Mouse (Mus musculus): ENCODE measurements around the gene Egfl7. TPM values are rescaled to one million over a fixed set of nuclear protein-coding genes. Genes with fewer than 3 reads are reported as not detected.

Egfl7 gene
- polyA plus RNA-seq, 1 experiment = 105 TPM

DNA sequence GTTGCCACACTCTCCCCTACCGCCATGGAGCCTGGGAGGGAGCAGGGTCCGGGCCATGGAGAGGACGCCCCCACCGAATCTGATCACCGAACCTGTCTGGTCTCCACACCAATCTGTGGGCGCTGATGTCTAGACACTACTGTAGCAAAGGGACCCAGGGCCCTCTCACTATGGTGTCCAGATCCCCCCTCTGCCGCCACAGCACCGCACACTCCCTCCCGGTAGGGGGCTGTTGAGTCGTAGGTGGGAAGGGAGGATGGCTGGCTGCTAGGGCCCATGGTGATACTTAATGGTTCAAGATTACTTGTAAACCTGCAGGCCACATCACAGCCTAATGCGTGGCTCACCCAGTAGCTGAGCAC is 7.2 kb downstream of the Egfl7 start:
- TF ChIP-seq CTCF (IDR thresholded peaks at IDR 0.05; ENCODE audit: borderline replicate concordance, control insufficient read depth, extremely low read depth, insufficient read depth, low read length, poor library complexity) (no peak), POLR2A (IDR thresholded peaks at IDR 0.05; ENCODE audit: control insufficient read depth, extremely low read depth, insufficient read depth, low read length, poor library complexity) (0 out of 2 replicates have a peak, but pooled peaks have one; percentile 23)
- no peak overlapping the region for H3K27ac ChIP-seq (ENCODE audit: control insufficient read depth, insufficient read depth, low read length)
- peak overlapping the region; percentile 49 for H3K4me3 ChIP-seq (ENCODE audit: control insufficient read depth, insufficient read depth, low read length)
- WGBS = 6% methylated on average over 11 of the region's 11 CpGs
- DNase-seq = peak; percentile 33
- no peaks in the 10 kb centered on the region for H3K27me3 ChIP-seq (ENCODE audit: control insufficient read depth, insufficient read depth, low read length)
- H3K4me1 ChIP-seq (replicated peaks; ENCODE audit: control insufficient read depth, insufficient read depth, low read length) = peaks cover 9% of the 10 kb centered on the region
- H3K36me3 ChIP-seq (ENCODE audit: control insufficient read depth, insufficient read depth, low read length) = no peaks in the 10 kb centered on the region

DNA sequence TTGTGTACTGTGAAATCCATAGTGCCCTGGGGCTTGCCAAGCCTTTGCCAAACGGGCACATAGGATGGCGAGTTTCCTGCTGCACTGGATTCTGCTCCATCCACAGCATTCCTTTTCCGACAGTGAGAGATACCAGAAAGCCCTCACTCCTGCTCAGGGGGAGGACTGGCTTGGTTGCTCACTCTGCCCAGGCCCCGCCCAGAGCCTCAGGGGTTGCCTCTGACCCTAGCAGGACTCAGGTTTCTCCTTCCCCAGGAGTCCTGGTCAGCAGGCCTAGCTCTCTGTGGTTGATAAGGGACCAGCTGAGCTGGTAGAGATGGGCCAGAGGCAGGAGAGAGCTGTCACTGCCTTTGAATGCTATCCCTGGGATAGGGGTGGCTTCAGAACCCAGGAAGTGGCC is 8.8 kb downstream of the Egfl7 start:
- Histone ChIP-seq H3K27ac (ENCODE audit: control insufficient read depth, insufficient read depth, low read length) (no peak overlapping the region), H3K36me3 (ENCODE audit: control insufficient read depth, insufficient read depth, low read length) (no peaks in the 10 kb centered on the region), H3K4me1 (replicated peaks; ENCODE audit: control insufficient read depth, insufficient read depth, low read length) (peaks cover 9% of the 10 kb centered on the region), H3K27me3 (ENCODE audit: control insufficient read depth, insufficient read depth, low read length) (no peaks in the 10 kb centered on the region), H3K4me3 (ENCODE audit: control insufficient read depth, insufficient read depth, low read length) (no peak overlapping the region)
- no peak for DNase-seq
- no peak for TF ChIP-seq POLR2A (IDR thresholded peaks at IDR 0.05; ENCODE audit: control insufficient read depth, extremely low read depth, insufficient read depth, low read length, poor library complexity)
- TF ChIP-seq CTCF (IDR thresholded peaks at IDR 0.05; ENCODE audit: borderline replicate concordance, control insufficient read depth, extremely low read depth, insufficient read depth, low read length, poor library complexity) = no peak
- WGBS = 95% methylated on average over 4 of the region's 4 CpGs

DNA sequence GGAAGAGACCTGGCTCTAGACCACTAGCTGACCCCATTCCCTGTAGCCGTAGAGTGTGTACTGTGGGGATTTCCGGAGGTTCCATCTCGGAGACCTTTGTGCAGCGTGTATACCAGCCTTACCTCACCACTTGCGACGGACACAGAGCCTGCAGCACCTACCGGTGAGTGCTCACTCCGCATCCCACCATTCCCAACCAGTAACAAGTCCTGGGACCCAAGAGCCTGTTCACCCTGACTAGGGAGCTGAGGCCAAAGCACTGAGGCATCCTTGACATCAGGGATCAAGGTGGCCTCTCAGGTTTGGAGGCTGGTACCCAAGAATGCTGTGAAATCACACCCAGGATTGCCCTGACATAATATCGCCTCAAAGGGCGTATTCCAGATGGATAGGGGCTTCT is 9.5 kb downstream of the Egfl7 start:
- WGBS = 95% methylated on average over 10 of the region's 10 CpGs
- Histone ChIP-seq H3K4me1 (replicated peaks; ENCODE audit: control insufficient read depth, insufficient read depth, low read length) (peaks cover 9% of the 10 kb centered on the region), H3K27ac (ENCODE audit: control insufficient read depth, insufficient read depth, low read length) (no peak overlapping the region), H3K4me3 (ENCODE audit: control insufficient read depth, insufficient read depth, low read length) (no peak overlapping the region), H3K36me3 (ENCODE audit: control insufficient read depth, insufficient read depth, low read length) (no peaks in the 10 kb centered on the region), H3K27me3 (ENCODE audit: control insufficient read depth, insufficient read depth, low read length) (no peaks in the 10 kb centered on the region)
- TF ChIP-seq CTCF (IDR thresholded peaks at IDR 0.05; ENCODE audit: borderline replicate concordance, control insufficient read depth, extremely low read depth, insufficient read depth, low read length, poor library complexity) (no peak), POLR2A (IDR thresholded peaks at IDR 0.05; ENCODE audit: control insufficient read depth, extremely low read depth, insufficient read depth, low read length, poor library complexity) (no peak)
- DNase-seq = no peak

DNA sequence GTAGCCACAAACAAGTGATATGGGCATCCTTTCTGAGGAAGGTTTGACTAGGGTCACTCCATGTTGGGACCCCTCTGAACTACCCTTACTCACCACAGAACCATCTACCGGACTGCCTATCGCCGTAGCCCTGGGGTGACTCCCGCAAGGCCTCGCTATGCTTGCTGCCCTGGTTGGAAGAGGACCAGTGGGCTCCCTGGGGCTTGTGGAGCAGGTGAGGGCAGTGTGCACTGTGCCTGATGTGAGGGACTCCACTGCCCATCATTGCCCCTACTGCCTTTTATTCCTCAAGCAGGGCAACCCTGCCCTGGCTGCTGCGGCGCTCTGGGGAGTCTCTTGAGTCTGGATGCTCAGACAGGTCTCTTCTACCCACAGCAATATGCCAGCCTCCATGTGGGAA is 10.5 kb downstream of the Egfl7 start:
- peaks cover 11% of the 10 kb centered on the region for H3K4me1 ChIP-seq (replicated peaks; ENCODE audit: control insufficient read depth, insufficient read depth, low read length)
- H3K27me3 ChIP-seq (ENCODE audit: control insufficient read depth, insufficient read depth, low read length) = no peaks in the 10 kb centered on the region
- WGBS = 97% methylated on average over 7 of the region's 7 CpGs
- no peak for DNase-seq
- TF ChIP-seq POLR2A (IDR thresholded peaks at IDR 0.05; ENCODE audit: control insufficient read depth, extremely low read depth, insufficient read depth, low read length, poor library complexity) = no peak
- no peak for TF ChIP-seq CTCF (IDR thresholded peaks at IDR 0.05; ENCODE audit: borderline replicate concordance, control insufficient read depth, extremely low read depth, insufficient read depth, low read length, poor library complexity)
- no peaks in the 10 kb centered on the region for H3K36me3 ChIP-seq (ENCODE audit: control insufficient read depth, insufficient read depth, low read length)
- no peak overlapping the region for H3K27ac ChIP-seq (ENCODE audit: control insufficient read depth, insufficient read depth, low read length)
- H3K4me3 ChIP-seq (ENCODE audit: control insufficient read depth, insufficient read depth, low read length) = no peak overlapping the region

- TF ChIP-seq POLR2A (IDR thresholded peaks at IDR 0.05; ENCODE audit: control insufficient read depth, extremely low read depth, insufficient read depth, low read length, poor library complexity) (no peak), CTCF (IDR thresholded peaks at IDR 0.05; ENCODE audit: borderline replicate concordance, control insufficient read depth, extremely low read depth, insufficient read depth, low read length, poor library complexity) (no peak)
- Histone ChIP-seq H3K4me3 (ENCODE audit: control insufficient read depth, insufficient read depth, low read length) (no peak overlapping the region), H3K36me3 (ENCODE audit: control insufficient read depth, insufficient read depth, low read length) (no peaks in the 10 kb centered on the region), H3K27ac (ENCODE audit: control insufficient read depth, insufficient read depth, low read length) (no peak overlapping the region), H3K27me3 (ENCODE audit: control insufficient read depth, insufficient read depth, low read length) (no peaks in the 10 kb centered on the region), H3K4me1 (replicated peaks; ENCODE audit: control insufficient read depth, insufficient read depth, low read length) (peaks cover 17% of the 10 kb centered on the region)
- 95% methylated on average over 7 of the region's 7 CpGs for WGBS
- no peak for DNase-seq
Measured at GRCm38 (mm10) chr2:26590962-26591361, 11.1 kb downstream of the Egfl7 start.

DNA sequence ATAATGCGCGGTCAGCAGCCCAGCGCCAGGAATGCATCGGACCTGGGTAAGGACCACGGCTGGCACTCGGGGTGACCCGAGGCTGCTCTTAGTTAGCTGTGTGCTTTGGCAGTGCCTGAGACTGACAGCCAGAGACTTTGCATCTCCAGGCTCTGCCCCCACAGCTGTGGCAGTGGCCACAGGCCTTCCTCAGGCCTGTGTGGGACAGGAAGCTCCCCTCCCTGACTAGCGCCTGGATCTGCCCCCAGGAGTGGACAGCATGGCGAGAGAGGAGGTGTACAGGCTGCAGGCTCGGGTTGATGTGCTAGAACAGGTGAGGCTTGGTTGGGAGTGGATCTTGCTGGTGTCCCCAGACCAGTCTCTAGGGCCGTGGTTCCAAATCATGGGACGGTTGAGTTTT is 11.6 kb downstream of the Egfl7 start:
- no peak overlapping the region for H3K27ac ChIP-seq (ENCODE audit: control insufficient read depth, insufficient read depth, low read length)
- H3K36me3 ChIP-seq (ENCODE audit: control insufficient read depth, insufficient read depth, low read length) = no peaks in the 10 kb centered on the region
- no peak for DNase-seq
- no peak overlapping the region for H3K4me3 ChIP-seq (ENCODE audit: control insufficient read depth, insufficient read depth, low read length)
- peaks cover 19% of the 10 kb centered on the region for H3K4me1 ChIP-seq (replicated peaks; ENCODE audit: control insufficient read depth, insufficient read depth, low read length)
- WGBS = 91% methylated on average over 12 of the region's 12 CpGs
- H3K27me3 ChIP-seq (ENCODE audit: control insufficient read depth, insufficient read depth, low read length) = no peaks in the 10 kb centered on the region
- no peak for TF ChIP-seq POLR2A (IDR thresholded peaks at IDR 0.05; ENCODE audit: control insufficient read depth, extremely low read depth, insufficient read depth, low read length, poor library complexity)

- Histone ChIP-seq H3K4me1 (replicated peaks; ENCODE audit: control insufficient read depth, insufficient read depth, low read length) (peaks cover 16% of the 10 kb centered on the region), H3K27ac (ENCODE audit: control insufficient read depth, insufficient read depth, low read length) (no peak overlapping the region), H3K36me3 (ENCODE audit: control insufficient read depth, insufficient read depth, low read length) (no peaks in the 10 kb centered on the region), H3K4me3 (ENCODE audit: control insufficient read depth, insufficient read depth, low read length) (no peak overlapping the region), H3K27me3 (ENCODE audit: control insufficient read depth, insufficient read depth, low read length) (no peaks in the 10 kb centered on the region)
- TF ChIP-seq CTCF (IDR thresholded peaks at IDR 0.05; ENCODE audit: borderline replicate concordance, control insufficient read depth, extremely low read depth, insufficient read depth, low read length, poor library complexity) = no peak
- TF ChIP-seq POLR2A (IDR thresholded peaks at IDR 0.05; ENCODE audit: control insufficient read depth, extremely low read depth, insufficient read depth, low read length, poor library complexity) = no peak
- DNase-seq = no peak
- WGBS = 87% methylated on average over 9 of the region's 9 CpGs
Measured at GRCm38 (mm10) chr2:26593211-26594021, 13.6 kb downstream of the Egfl7 start.

Data from thymus, adult 2 months (tissue).